Mouse (Mus musculus) CD8-positive naive resting alpha-beta T cell, adult 2 months (primary cell): Measurements from ENCODE around the gene 2310022A10Rik.

ENCODE experiments used
- DNase-seq, 2 experiments: peaks; one replicate each; pipeline ENCODE4 v3.0.0; 2022; ENCODE audit warnings: low read depth in 2 of 2, low spot score in 2 of 2

The 2310022A10Rik gene

GRCm38 (mm10) chr7:27590088-27590487 lies 37.1 kb downstream of the 2310022A10Rik start:
- DNase-seq, result no peak

- no peak for DNase-seq
Observed at GRCm38 (mm10) chr7:27590566-27591213, 37.7 kb downstream of the 2310022A10Rik start.

DNA sequence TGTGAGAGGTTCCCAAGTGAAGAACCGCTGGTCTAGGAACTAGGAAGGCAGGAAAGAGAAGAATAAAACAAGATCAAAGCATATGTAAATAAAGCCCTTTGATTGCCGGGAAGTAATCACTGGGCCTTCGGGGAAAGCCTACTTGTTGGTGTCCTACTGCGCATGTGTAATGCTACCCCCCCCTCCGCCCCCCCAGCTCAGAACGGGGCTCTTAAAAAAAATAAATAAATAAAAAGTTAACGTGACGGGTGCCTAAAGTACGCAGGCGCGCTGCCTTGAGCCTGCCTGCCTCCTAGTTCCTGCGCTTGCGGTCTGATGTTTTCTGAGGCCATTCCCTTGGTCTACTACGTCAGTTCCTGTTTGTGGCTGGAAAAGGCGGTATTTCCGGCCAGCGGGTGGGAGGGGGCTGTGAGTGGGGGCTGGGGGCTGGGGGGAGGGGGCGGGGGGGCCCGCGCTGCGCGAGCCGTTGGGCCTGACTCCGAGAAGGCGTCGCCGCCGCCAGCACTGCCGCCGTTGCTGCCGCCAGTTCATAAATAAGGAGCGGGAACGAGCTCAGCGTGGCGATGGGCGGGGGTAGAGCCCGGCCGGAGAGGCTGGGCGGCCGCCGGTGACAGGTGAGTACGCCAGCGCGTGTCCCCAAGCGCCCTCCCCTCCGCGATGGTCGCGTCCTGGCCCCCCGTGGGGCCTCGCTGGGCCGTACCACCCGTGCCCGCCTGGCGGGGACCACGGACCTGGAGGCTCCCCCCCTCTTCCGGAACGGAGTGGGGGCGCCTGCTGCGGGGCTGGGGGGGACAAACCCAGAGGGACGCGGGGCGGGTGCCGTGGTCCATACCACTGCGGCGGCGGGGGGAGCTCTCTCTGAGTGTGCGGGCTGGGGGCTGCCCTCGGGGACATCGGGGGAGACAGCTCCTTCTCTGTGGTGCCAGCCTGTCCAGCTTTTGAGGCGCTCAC lies 38.5 kb downstream of the 2310022A10Rik start, which contains the start of gene Akt2:
Gene Akt2, plus strand, starts transcription at position 287 of the 951 bp plus-strand sequence.
- DNase-seq, result peak; percentile 94

DNA sequence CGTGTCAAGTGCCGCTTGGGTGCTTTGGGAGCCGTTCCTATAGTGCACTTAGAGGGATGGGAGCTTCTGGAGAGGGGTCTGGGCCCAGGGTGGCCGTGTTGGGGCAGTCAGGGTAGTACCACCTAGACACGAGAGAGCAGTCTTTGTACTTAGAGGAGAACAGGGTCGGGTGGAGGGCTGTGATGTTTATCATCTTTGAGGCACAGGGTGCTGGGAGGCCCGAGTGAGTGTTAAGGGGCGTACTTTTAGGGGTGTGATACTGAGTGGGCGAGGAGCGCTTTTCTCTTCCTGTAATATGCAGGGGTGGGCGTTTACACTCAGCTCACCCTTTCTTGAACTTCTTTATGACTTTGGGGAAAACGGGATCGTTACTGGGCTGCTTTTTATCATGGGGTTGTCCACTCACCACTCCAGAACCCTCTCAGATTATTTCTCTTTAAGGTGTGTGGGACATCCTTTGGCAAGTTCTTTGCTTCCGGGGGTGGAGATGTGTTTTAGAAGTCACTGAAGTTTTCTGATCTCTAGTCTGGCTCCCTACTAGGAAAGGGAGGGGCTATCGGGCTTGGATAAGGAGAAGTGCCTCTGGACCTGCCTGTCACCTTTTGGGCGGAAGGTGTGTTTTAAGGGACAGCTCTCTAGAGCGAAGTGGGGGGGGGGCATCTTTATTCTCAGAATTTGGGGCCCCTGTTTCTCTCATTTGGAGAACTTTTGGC lies 39.3 kb downstream of the 2310022A10Rik start:
- DNase-seq, result peak in 1 of 2 experiments; percentile 71

- DNase-seq, result no peak
Observed at GRCm38 (mm10) chr7:27592934-27593645, 40.1 kb downstream of the 2310022A10Rik start.

DNA sequence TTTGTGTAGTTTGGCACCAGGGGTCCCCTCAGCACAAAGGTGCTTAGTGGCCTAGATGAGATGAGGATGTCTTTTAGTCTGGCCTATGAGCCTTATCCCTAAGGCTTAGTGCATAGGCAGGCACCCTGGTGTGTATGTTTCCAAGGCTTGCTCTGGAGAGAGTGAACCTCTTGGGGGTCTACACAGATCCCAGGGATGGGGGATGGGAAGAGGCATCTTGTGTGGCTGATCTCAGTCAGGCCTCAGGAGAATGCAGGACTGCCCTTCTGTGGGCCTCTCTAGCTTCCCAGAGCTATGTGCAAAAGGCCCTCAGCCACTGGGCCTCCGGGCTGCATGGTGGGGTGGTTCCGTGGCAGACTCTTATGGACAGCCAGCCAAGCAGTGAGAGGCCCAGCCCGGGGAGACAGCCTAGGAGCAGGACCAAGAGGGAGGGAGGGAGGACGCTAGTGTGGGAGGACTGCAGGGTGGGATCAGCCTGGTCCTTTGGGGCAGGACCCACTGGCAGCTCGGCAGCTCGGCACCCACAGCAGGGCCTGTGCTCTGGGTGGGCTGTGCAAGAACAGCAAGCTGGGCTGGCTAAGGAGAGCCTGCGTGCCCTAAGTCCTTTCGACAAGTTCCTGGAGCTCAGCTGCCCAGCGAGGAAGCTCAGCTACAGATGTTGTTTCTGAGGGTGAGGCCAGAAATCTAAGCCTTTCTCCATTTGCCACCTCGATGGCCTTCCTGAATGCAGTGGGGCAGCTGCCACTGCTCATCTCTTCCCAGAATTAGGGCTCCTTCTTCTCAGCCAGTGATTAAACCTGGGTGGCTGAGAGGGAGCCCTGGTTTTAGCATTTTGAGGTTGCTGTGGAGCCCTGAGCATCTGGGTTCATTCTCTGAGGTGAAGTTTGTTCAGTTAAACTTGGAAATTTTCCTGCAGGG lies 43.8 kb downstream of the 2310022A10Rik start:
- no peak for DNase-seq

- no peak for DNase-seq
Observed at GRCm38 (mm10) chr7:27598053-27598452, 45.0 kb downstream of the 2310022A10Rik start.

- no peak for DNase-seq
Observed at GRCm38 (mm10) chr7:27601628-27602027, 48.6 kb downstream of the 2310022A10Rik start.

DNA sequence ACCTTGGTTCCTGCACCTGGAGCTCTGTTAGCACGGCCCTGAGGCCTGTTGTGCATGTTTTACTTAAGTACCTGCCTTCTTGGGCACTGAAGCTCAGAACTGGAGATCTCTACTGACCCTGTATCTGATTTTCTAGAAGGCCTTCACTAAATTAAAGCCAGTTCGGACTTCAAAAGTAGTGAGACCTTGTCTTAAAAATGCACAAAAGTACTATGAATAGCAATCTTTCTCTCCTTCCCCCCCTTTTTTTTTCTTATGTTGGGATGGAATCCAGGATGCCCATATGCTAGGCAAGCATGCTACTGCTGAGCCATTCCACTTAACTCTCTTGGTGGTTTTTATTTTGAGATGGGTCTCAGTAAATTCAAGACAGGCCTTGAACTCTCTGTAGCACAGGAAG lies 49.1 kb downstream of the 2310022A10Rik start:
- DNase-seq, result no peak

DNA sequence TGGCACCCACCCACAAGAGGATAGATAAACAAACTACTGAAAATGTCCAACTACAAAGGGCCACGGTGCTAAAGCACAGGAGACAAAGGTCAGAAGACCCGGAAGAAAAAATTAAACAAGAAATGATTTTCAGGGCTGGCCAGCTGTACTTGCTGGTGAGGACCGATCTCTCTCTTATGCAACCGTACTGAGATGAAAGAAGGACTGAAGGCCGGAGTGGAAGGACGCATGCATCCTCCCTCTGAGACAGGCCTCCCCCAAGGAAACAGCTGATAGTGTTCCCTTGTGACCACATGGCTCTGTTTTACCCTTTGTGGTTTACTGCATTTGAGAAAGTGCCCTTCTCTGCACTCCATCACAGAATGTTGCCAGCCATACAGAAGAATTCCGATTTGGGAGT lies 49.8 kb downstream of the 2310022A10Rik start:
- no peak for DNase-seq

GRCm38 (mm10) chr7:27604661-27605348 lies 51.8 kb downstream of the 2310022A10Rik start:
- DNase-seq, result no peak

- DNase-seq, result no peak
Observed at GRCm38 (mm10) chr7:27605499-27606285, 52.7 kb downstream of the 2310022A10Rik start.

GRCm38 (mm10) chr7:27606481-27607254 lies 53.6 kb downstream of the 2310022A10Rik start:
- no peak for DNase-seq

GRCm38 (mm10) chr7:27607580-27607979 lies 54.5 kb downstream of the 2310022A10Rik start:
- DNase-seq, result no peak

GRCm38 (mm10) chr7:27608130-27608529 lies 55.1 kb downstream of the 2310022A10Rik start:
- no peak for DNase-seq

- no peak for DNase-seq
Observed at GRCm38 (mm10) chr7:27609285-27609684, 56.3 kb downstream of the 2310022A10Rik start.

DNA sequence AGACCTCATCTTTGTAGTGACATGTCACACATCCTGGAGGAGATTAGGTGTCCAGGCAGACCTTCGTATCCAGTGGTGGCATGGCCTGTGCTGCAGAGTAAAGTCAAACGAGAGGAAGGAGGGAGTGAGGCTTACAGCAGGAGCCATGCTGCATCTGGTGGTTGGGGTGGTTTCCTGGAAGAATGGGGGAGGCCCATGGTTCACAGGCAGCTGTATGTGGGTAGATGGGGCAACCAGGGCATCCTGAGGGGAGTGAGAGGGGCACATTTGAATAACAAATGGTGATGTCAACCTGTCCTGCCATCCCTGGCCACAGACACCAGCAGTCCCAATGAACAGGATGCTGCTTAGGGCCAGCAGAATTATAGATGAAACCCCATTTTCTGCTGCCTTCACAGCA lies 56.7 kb downstream of the 2310022A10Rik start:
- peak; percentile 14 to 22 for DNase-seq

DNA sequence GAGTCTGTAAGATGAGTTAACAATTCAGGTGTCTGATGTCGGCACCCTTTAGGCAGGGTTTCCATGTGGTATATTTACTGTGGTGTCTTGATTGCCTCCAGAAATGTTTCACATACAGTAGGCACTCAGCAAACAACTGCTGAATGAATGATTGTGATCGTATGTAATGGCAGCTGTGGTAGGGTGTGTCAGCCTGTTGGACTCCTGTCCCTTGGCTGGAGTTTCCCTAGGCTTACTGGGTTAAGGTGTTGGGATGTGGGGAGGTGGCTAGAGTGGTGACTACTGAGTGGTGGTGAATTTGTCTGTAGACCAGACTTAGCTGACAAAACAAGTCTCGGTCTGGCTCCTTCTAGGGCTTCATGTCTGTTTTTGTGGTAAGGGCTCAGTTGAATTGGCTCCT lies 57.3 kb downstream of the 2310022A10Rik start:
- DNase-seq, result no peak
